Mouse (Mus musculus): ENCODE results near the gene Scfd2. TPM values are rescaled to one million over a fixed set of nuclear protein-coding genes. Genes with fewer than 3 reads are reported as not detected.

Scfd2 gene
- polyA plus RNA-seq, 1 experiment from 2014 or later: 19.2 TPM

DNA sequence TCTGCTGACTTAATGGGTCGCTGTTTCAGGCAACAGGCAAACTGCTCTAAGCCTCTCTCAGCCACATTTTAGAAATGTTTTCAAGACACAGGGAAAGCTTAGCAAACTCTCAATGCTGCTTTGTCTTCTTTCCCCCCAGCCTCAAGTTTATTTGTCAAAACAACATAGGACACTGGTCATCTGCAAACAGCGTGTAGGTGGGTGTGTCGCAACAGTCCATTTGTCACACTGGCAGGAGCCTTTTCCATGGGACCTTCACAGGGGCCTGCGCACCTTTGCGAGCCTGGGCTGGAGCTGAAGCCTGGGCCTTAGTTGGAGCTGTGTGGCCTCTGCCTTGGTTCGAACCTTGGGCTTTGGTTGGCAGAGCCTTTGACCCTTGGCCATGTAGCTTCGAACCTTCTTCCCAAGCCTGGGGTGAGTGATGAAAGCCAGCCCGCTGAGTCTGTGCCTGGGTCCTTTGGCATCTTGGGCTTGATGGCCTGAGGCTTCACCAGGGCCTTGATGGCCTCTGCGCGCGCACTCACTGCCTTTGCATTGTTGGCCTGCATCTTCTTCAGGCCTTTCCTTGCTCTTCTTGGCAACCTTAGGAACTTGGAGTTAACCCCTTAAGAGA, 215.1 kb downstream of the Scfd2 start:
- peak overlapping the region; percentile 43; the same call in 1 of the 2 replicates for H3K9ac ChIP-seq
- 88% methylated on average over 11 of the region's 11 CpGs for WGBS (ENCODE audit: insufficient replicate concordance)

DNA sequence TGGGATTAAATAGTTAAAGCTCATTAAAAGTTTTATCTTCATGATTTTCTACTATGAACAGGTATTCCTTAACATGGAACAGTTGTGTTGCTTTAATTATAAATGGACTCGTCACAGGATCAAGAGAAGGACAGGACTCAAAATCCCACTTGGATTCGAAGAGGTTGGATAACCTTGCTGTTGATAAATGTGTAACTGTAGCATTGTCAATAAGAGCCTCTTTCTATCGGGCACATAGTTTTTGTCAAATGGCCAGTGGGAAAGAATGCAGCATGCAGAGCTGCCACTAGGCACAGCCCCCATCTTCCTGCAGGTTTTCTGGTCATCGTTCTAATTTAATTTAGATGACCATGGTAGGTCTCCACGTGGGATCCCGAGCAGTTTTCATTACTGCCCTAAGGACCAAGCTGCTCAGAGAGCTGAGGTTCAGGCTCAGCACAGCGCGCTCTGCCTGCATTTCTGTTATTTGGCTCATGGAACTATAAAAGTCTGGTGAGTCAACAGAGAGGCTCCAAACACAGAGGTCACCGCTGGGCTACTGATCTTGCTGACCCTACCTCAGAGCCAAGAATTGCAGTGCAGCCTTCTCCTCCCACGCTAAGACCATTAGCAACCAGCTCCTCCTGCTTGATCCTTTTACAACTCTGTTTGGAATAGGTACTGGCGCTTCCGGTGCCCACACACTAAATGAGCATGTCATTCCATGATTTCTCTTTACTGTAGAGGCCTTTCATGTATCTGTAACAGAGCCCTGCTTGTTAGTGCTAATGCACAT, 215.9 kb downstream of the Scfd2 start:
- Histone ChIP-seq H3K27me3 (replicated peaks) (0 out of 2 replicates have a peak, but pooled peaks cover 6% of the 10 kb centered on the region), H3K4me1 (peaks cover 45% of the 10 kb centered on the region), H3K9ac (no peak overlapping the region), H3K9me3 (replicated peaks) (no peaks in the 10 kb centered on the region), H3K4me2 (no peak overlapping the region), H3K4me3 (no peak overlapping the region), H3K36me3 (no peaks in the 10 kb centered on the region), H3K27ac (peak overlapping the region; percentile 67)
- 74% methylated on average over 12 of the region's 12 CpGs for WGBS (ENCODE audit: insufficient replicate concordance)
- ATAC-seq: no peak

More for the DNA sequence above, 215.1 kb downstream of the Scfd2 start:
- Histone ChIP-seq H3K9me3 (replicated peaks) (no peaks in the 10 kb centered on the region), H3K4me2 (peak overlapping the region; percentile 57), H3K27me3 (replicated peaks) (0 out of 2 replicates have a peak, but pooled peaks cover 6% of the 10 kb centered on the region), H3K27ac (peak overlapping the region; percentile 67), H3K4me1 (peaks cover 50% of the 10 kb centered on the region), H3K4me3 (no peak overlapping the region), H3K36me3 (no peaks in the 10 kb centered on the region)
- no peak for ATAC-seq

DNA sequence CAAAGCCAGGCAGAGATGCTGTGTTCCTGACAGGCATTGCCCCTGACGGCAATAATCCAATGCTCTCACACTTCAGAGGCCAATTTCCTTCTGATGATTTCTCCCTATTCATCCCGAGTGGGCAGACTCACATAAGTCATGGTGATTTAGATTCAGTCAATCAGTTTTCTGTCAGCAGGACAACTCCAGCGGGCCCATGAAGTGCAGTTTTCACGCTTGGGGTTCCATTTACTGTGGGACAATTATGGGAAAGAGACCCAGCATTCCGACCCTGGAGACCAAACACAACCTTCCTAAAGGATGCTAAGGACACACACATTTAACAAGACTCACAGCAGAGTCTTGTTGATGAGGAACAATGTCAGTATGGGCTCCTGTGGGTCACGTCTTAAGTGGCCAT, 217.1 kb downstream of the Scfd2 start:
- H3K27ac ChIP-seq: no peak overlapping the region
- WGBS (ENCODE audit: insufficient replicate concordance): 77% methylated on average over 6 of the region's 6 CpGs
- no peak overlapping the region for H3K4me3 ChIP-seq
- H3K9ac ChIP-seq: no peak overlapping the region
- H3K36me3 ChIP-seq: no peaks in the 10 kb centered on the region
- no peaks in the 10 kb centered on the region for H3K9me3 ChIP-seq (replicated peaks)
- no peak overlapping the region for H3K4me2 ChIP-seq
- peaks cover 39% of the 10 kb centered on the region for H3K4me1 ChIP-seq
- 0 out of 2 replicates have a peak, but pooled peaks cover 6% of the 10 kb centered on the region for H3K27me3 ChIP-seq (replicated peaks)
- ATAC-seq: no peak

GRCm38 (mm10) chr5:74313542-74313941, 218.0 kb downstream of the Scfd2 start:
- no peak overlapping the region for H3K9ac ChIP-seq
- H3K36me3 ChIP-seq: no peaks in the 10 kb centered on the region
- no peak for ATAC-seq
- no peak overlapping the region for H3K27ac ChIP-seq
- no peak overlapping the region for H3K4me2 ChIP-seq
- WGBS (ENCODE audit: insufficient replicate concordance): 73% methylated on average over 7 of the region's 7 CpGs
- peaks cover 30% of the 10 kb centered on the region for H3K4me1 ChIP-seq
- H3K4me3 ChIP-seq: no peak overlapping the region
- 0 out of 2 replicates have a peak, but pooled peaks cover 6% of the 10 kb centered on the region for H3K27me3 ChIP-seq (replicated peaks)
- no peaks in the 10 kb centered on the region for H3K9me3 ChIP-seq (replicated peaks)

GRCm38 (mm10) chr5:74311865-74312264, 219.7 kb downstream of the Scfd2 start:
- H3K9me3 ChIP-seq (replicated peaks): no peaks in the 10 kb centered on the region
- no peaks in the 10 kb centered on the region for H3K36me3 ChIP-seq
- peaks cover 13% of the 10 kb centered on the region for H3K4me1 ChIP-seq
- H3K4me3 ChIP-seq: no peak overlapping the region
- H3K4me2 ChIP-seq: no peak overlapping the region
- H3K9ac ChIP-seq: no peak overlapping the region
- no peak overlapping the region for H3K27ac ChIP-seq
- H3K27me3 ChIP-seq (replicated peaks): 0 out of 2 replicates have a peak, but pooled peaks cover 6% of the 10 kb centered on the region
- 66% methylated on average over 6 of the region's 6 CpGs for WGBS (ENCODE audit: insufficient replicate concordance)
- no peak for ATAC-seq

DNA sequence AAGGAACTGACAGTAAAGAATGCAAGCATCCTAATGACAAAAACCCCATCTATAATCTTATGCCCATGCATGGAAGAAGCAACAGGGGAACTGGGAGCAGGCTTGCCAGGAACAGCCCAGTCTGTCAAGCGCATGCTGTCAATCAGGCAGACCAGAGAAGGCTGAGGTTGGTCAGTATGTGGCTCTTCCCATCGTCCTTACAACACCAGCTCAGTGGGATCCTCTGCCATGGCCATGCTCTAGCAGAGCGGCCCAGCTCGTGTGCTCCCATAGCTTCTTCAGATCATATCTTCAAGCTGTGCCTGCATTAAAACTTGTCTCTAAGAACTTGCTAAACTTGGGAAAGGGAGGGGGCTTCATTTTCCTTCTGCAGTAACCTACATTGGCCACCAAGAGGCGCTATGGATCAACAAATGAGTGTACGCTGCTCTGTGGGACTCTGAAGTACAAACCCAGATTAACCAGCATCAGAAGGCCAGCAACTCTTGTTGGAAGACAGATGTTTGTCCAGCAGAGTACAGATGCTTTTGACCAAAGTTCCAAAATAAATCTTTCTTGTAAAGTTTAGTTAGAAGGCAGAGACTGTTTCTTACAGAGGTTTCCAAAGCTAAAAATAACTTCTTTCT, 220.2 kb downstream of the Scfd2 start:
- no peak overlapping the region for H3K9ac ChIP-seq
- no peak overlapping the region for H3K27ac ChIP-seq
- no peaks in the 10 kb centered on the region for H3K9me3 ChIP-seq (replicated peaks)
- 0 out of 2 replicates have a peak, but pooled peaks cover 6% of the 10 kb centered on the region for H3K27me3 ChIP-seq (replicated peaks)
- H3K4me1 ChIP-seq: peaks cover 8% of the 10 kb centered on the region
- WGBS (ENCODE audit: insufficient replicate concordance): 32% methylated on average over 6 of the region's 6 CpGs
- no peak for ATAC-seq
- H3K4me2 ChIP-seq: no peak overlapping the region
- no peak overlapping the region for H3K4me3 ChIP-seq
- no peaks in the 10 kb centered on the region for H3K36me3 ChIP-seq

- Histone ChIP-seq H3K27ac (no peak overlapping the region), H3K4me2 (no peak overlapping the region), H3K9me3 (replicated peaks) (no peaks in the 10 kb centered on the region), H3K36me3 (no peaks in the 10 kb centered on the region), H3K4me3 (no peak overlapping the region), H3K27me3 (replicated peaks) (0 out of 2 replicates have a peak, but pooled peaks cover 6% of the 10 kb centered on the region), H3K4me1 (no peaks in the 10 kb centered on the region), H3K9ac (no peak overlapping the region)
- 69% methylated on average over 5 of the region's 5 CpGs for WGBS (ENCODE audit: insufficient replicate concordance)
- no peak for ATAC-seq
Observed at GRCm38 (mm10) chr5:74310101-74310500, 221.5 kb downstream of the Scfd2 start.

DNA sequence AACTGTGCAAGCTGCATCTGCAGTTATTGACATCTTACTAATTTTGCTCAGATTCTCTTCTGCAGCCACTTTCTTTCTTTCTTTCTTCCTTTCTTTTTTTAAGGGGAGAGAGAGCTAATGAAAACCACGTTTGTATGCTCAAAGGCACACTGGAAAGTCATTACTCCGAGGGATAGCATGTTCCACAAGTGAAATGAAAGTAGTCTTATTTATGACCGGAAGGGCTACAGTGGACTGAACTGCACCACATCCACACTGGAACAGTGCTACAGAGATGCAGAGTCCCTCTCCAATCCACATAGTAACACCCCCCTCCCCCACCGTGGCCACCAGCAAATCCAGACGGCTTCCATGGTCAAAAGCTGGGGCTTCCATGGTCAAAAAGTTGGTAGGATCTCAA, 224.3 kb downstream of the Scfd2 start:
- no peak overlapping the region for H3K4me3 ChIP-seq
- no peak overlapping the region for H3K4me2 ChIP-seq
- H3K4me1 ChIP-seq: no peaks in the 10 kb centered on the region
- H3K36me3 ChIP-seq: no peaks in the 10 kb centered on the region
- WGBS (ENCODE audit: insufficient replicate concordance): 67% methylated on average over 5 of the region's 5 CpGs
- no peak overlapping the region for H3K9ac ChIP-seq
- no peaks in the 10 kb centered on the region for H3K27me3 ChIP-seq (replicated peaks)
- ATAC-seq: no peak
- H3K27ac ChIP-seq: no peak overlapping the region
- no peaks in the 10 kb centered on the region for H3K9me3 ChIP-seq (replicated peaks)

- Histone ChIP-seq H3K9ac (no peak overlapping the region), H3K9me3 (replicated peaks) (no peaks in the 10 kb centered on the region), H3K27ac (no peak overlapping the region), H3K4me2 (no peak overlapping the region), H3K4me3 (no peak overlapping the region), H3K4me1 (no peaks in the 10 kb centered on the region), H3K27me3 (replicated peaks) (no peaks in the 10 kb centered on the region), H3K36me3 (no peaks in the 10 kb centered on the region)
- ATAC-seq: no peak
- 61% methylated on average over 4 of the region's 4 CpGs for WGBS (ENCODE audit: insufficient replicate concordance)
Observed at GRCm38 (mm10) chr5:74305533-74306189, 225.9 kb downstream of the Scfd2 start.

- H3K4me3 ChIP-seq: no peak overlapping the region
- no peak for ATAC-seq
- H3K27me3 ChIP-seq (replicated peaks): no peaks in the 10 kb centered on the region
- no peaks in the 10 kb centered on the region for H3K4me1 ChIP-seq
- H3K4me2 ChIP-seq: no peak overlapping the region
- no peak overlapping the region for H3K27ac ChIP-seq
- 52% methylated on average over 4 of the region's 4 CpGs for WGBS (ENCODE audit: insufficient replicate concordance)
- H3K9ac ChIP-seq: no peak overlapping the region
- no peaks in the 10 kb centered on the region for H3K36me3 ChIP-seq
- H3K9me3 ChIP-seq (replicated peaks): no peaks in the 10 kb centered on the region
Observed at GRCm38 (mm10) chr5:74304767-74305166, 226.8 kb downstream of the Scfd2 start.

DNA sequence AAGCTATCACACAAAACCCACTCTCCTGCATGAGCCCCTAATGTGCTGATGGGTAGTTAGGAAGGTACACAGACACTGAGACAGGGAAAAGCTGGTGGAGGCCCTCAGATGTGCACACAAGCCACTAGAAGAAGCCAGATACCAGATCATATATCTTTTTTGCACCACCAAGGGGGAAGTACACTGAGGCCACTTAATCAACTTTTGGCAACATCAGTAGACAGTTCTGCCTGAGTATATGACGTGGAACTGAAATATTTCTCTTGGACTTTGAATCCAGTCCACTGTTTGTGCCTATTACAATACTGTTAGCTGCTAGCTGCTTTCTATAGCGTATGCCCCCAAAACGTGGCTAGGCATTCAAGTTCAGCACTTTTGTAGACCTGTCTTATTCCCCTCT, 229.2 kb downstream of the Scfd2 start:
- H3K36me3 ChIP-seq: no peaks in the 10 kb centered on the region
- no peak for ATAC-seq
- no peaks in the 10 kb centered on the region for H3K27me3 ChIP-seq (replicated peaks)
- no peak overlapping the region for H3K4me3 ChIP-seq
- H3K4me1 ChIP-seq: no peaks in the 10 kb centered on the region
- no peak overlapping the region for H3K9ac ChIP-seq
- no peak overlapping the region for H3K27ac ChIP-seq
- H3K4me2 ChIP-seq: no peak overlapping the region
- H3K9me3 ChIP-seq (replicated peaks): no peaks in the 10 kb centered on the region
- 57% methylated on average over 3 of the region's 3 CpGs for WGBS (ENCODE audit: insufficient replicate concordance)

DNA sequence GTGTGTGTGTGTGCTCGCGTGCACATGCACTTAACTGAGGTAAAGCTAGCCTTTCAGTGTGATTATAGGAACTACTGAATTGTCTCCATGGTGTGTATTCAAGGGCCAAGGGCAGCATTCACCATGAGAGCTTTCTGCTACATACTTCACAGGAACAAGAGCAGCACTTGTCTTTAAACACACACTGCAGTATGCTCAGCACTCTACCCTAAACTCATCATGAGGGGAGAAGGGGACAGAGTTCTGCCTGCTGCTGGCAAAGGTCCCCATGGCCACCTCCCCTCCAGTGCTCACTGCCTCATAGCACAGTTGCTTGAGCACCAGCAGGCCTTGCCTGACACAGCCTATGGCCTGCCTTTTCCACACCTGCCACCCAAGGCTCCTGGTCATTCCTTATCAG, 230.1 kb downstream of the Scfd2 start:
- Histone ChIP-seq H3K4me2 (no peak overlapping the region), H3K36me3 (no peaks in the 10 kb centered on the region), H3K4me1 (no peaks in the 10 kb centered on the region), H3K4me3 (no peak overlapping the region), H3K9me3 (replicated peaks) (no peaks in the 10 kb centered on the region), H3K27ac (no peak overlapping the region), H3K9ac (no peak overlapping the region), H3K27me3 (replicated peaks) (no peaks in the 10 kb centered on the region)
- no peak for ATAC-seq
- 78% methylated on average over 2 of the region's 2 CpGs for WGBS (ENCODE audit: insufficient replicate concordance)
